Mouse (Mus musculus) right cerebral cortex, adult 2 months (tissue): ENCODE measurements around the gene Spryd7.

ENCODE experiments used
- DNase-seq, 2 experiments: peaks; one replicate each; pipeline ENCODE4 v3.0.0; 2021 to 2022; ENCODE audit warnings: low spot score in 2 of 2

The Spryd7 gene

DNA sequence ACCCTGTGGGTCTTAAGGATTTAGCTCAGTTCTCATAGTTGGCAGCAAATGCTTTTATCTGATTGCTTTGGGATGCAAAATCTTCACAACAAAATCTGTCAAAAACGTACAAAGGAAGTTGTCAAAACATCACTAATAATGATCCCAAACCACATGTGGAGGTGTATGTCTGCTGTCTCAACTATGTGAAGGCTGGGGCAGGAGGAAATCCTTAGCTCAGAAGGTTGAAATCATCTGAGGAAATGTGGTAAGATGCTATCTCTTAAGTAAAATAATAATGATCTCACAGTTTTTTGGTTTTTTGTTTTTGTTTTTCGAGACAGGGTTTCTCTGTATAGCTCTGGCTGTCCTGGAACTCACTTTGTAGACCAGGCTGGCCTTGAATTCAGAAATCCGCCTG lies 20.9 kb downstream of the Spryd7 start:
- no peak for DNase-seq

DNA sequence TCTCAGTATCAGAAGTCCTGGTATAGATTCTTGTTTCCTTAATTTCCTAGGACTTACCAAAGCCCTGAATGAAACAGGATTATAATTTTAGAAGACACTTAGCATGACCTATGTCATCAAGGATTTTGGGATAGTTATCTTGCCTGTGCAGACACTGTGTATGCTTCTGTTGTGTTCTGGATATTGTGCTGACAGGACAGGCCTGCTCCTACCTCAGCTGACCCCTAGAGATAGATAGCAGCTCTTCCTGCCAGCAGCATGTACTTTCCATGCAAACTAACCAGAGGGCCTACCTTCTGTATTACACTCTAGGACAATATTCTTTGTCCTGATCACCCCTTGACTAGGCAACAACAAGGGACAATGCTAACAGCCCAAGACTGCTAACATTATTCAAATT lies 25.7 kb downstream of the Spryd7 start:
- no peak for DNase-seq

DNA sequence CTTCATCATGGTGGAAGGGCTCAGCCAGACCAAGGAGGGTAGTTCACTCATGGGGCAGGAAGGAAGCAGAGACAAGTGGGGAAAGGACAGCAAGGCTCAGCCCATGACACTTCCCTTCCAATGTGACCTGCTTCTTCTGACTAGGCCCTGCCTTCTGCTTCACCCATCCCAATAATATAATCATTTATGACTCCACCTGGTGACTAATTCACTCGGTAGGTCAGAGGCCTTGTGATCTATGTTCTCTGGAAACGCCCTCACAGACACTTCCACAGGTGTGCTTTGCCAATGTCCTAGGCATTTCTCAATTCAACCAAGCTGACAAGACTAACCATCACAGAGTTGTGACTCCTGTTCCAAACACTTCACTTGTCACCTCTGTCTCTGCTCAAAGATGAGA lies 26.3 kb downstream of the Spryd7 start:
- DNase-seq, result no peak

DNA sequence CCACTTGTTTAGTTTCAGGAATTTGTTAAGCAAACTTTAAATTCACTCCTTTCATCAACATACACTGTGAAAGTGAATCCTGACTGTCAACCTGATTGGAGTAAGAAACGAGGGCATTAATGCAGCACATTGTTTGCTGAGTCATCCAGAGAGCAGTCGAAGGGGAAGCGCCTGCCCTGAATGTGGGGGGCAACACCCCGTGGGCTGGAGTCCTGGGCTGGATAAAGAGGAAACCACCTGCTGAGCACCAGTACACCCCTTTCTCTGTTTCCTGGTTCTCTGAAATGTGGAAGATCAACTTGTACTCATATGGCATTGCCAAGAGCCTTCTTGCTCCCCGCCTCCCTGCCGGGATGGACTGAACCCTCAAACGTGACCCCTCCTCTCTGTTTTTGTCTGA lies 27.2 kb downstream of the Spryd7 start:
- no peak for DNase-seq

DNA sequence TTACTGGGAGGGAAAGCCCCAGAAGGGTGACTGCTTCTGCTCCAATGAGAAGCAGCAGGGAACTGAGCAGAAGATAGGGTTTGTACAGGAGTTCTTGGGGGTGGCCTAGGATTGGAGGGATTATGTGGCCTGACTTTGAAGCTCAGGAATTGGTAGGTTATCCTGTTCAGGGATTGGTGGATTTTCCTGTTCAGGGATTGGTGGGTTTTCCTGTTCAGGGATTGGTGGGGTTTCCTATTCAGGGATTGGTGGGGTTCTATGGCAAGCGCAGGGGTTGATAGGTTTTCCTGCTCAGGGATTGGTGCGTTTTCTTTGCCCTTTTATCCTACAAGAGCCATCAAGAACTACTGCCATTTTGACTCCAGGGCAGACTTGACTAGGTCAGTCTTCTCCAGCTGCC lies 30.7 kb downstream of the Spryd7 start:
- DNase-seq, result no peak

DNA sequence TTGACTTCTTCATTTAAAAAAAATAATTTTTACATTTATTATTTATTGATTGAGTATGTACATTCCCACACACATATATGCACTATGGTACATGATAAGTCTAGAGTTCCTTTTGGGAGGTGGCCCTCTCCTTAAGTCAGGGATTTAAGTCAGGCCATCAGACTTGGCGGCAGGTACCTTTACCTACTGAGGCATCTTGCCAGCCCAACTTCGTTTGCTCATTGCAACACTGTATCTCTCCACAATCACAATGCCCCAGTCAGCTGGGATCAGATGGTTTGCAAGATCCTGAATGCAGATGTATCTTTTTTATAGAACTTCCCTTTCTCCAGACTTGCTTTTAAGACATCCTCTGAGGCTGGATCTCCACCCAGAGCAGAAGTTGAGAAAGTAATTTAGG lies 32.9 kb downstream of the Spryd7 start:
- no peak for DNase-seq

DNA sequence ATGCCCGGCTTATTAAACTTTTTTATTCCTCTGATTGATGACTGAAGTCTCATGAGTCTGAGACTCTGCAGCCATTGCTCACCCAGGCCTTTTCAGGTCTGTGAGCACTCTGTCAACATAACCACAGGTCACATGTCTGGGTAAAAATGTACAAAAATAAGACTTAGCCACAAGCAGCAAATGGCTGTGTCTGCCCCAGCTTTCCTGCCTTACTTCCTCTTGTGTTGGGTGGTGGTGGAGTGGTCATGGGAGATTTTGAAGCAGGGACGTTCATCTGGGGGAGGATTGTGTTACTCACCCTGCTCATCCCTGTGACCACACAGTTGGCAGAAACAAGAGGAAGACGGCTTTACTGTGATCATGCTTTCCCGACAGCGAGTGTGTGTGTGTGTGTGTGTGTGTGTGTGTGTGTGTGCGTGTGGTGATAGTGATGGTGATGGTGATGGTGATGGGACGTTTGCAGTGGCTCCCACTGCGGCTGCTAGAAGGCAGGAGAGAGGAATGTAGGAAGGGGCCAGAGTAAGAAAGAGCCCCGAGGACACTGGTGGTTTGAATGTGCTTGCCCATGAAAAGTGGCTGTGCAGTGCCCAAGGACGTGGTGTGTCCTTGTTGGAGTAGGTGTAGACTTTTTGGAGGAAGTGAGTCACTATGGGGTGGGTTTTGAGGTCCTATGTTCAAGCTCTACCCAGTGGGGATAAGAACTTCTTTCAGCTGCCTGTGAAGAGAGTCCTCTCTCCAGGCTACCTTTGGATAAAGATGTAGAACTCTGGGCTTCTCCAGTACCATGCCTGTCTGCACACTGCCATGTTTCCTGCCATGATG lies 37.8 kb downstream of the Spryd7 start:
- DNase-seq, result no peak

DNA sequence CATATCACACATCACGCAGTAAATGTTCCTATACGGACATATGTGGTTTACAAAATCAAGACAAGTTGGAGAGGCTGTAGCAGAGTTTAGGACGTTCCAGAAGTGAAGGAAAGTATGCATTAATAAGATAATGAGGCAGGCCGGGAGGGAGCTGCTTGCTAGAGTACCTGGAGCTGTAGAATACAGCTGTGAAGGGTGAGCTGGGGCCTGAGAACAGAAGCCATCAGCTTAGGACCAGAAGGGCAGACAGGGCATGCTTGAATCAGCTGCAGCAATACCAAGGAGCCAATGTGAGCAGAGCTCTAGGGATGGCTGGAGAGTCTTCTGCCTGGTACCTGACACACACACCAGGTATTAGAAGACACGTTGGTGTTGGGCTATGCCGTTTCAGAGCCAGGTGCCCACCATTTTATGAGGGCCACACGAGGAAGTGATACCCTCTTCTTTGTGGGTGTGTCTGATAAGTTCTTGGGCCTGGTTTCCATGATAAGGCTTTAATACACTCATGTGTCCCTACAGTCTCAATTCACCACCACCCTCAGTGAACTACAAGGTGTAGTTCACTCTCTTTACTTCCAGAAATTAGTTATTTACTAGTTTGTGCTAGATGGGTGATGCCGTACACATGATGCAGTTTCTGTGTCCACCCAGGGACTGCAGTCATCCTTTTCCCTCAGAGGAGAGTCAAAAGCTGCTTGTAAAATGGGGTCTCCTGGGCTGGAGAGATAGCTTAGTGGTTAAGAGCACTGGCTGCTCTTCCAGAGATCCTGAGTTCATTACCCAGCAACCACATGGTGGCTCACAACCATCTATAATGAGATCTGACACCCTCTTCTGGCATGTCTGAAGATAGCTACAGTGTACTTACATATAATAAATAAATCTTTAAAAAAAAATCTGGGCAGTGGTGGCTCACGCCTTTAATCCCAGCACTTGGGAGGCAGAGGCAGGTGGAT lies 39.9 kb downstream of the Spryd7 start:
- no peak for DNase-seq

DNA sequence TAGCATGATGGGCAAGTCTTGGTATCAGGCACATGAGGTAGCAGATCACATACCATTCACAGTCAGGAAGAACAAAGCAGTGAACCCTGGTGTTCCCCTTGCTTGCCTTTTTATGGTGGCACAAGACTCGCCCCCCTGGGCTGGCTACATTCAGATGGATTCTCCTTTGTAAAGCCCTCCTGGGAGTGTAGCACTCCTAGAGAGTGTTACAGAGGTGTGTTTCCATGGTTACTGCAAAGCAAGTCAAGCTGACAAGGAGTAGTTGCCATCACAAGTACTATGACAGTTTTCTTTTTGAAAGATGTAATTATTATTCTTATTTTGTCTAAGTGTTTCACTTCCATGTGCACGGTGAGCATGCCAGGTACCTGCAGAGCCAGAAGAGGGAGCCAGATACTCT lies 45.2 kb downstream of the Spryd7 start:
- no peak for DNase-seq

DNA sequence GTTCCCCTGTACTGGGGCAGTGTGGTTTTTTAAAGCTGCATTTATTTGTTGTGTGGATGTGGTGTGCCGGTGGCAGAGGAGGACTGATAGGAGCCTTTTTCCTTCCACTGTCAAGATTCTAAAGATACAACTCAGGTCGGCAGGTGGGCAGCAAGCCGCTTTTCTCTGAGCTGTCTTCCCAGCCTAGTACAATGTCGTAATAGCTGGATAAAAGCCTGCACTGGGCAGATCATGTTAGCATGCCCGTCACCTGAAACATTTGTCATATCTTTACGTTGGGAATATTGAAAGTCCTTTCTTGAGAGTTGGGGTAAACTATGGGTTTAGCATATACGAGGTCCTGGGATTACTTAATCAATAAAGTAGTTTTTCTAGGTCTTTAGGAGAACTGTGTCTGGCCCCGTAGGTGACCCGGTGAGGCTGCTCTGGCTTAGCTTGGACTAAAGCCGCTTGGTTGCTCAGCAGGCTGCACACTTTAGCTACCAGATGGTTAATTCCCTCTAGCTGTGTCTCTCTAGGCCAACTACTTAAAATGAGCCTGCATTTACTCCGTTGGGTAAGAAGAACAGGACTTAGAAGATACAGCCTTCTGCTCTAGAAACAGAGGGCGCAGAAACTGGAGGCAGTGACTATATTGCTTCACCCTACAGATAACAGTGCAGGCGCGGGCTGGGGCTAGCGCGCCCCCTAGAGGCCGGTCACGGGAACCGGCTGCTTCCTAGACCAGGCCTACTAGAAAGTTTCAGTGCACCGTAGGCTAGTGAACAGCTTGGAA lies 58.8 kb downstream of the Spryd7 start:
- peak; percentile 68 to 76 for DNase-seq

DNA sequence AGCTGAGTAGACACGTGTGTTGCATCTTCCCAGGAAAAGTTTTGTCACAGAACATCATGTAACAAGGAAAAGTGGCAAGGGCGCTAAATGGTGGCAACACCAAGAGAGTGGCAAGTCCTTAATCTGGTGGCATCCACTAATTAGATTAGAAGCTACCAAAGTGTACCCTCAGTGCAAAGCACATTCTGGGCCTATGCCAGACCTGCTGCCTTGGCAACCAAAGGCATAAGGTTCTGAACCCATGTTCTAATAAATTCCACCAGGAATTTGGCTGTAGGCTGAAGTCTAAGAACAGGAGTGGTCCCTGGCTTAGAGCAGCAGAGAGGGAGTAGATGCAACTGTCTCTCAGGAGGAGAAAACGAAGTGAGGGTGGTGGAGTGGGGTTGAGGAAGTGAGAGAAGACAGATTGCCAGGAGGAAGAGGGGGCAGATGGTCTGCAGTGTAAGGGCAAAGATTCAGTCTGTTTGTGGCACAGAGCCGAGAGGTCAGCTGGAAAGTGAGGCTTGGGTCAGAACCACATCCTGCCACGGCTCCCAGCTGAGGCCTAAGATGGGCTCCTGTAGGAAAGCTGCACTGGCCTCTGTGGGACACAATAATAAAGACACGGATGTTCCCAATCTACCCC lies 63.1 kb downstream of the Spryd7 start:
- peak in 1 of 2 experiments; percentile 6 for DNase-seq
